Mouse (Mus musculus) limb, embryonic 14.5 days (tissue): ENCODE measurements around the gene Fbxw9. TPM values are rescaled to one million over a fixed set of nuclear protein-coding genes. Genes with fewer than 3 reads are reported as not detected.

Source experiments
- ATAC-seq: fragments of 200-750 bp; cut with Nextera tagmentation; 2 replicates; pipeline ENCODE4 v1.8.0; 2017; ENCODE audit warnings: low read depth, moderate number of reproducible peaks, moderate TSS enrichment; ENCODE audit not compliant: low FRiP score
- DNase-seq: peaks from one replicate; pipeline ENCODE4 v3.0.0-alpha.2; 2015; ENCODE audit warnings: low spot score
- H3K27ac ChIP-seq: fragments of 300-500 bp; sonication (generic); replicated peaks from 2 replicates; pipeline ENCODE4 v1.5.1; 2014; ENCODE audit warnings: low read depth, mild to moderate bottlenecking, low read length, moderate library complexity, mixed read lengths
- H3K27me3 ChIP-seq: fragments of 300-500 bp; sonication (generic); 2 replicates; pipeline ENCODE4 v1.6.1; 2014; ENCODE audit warnings: low read length, mixed read lengths; ENCODE audit not compliant: control insufficient read depth, insufficient read depth
- H3K36me3 ChIP-seq: fragments of 300-500 bp; sonication (generic); 2 replicates; pipeline ENCODE4 v1.6.1; 2014; ENCODE audit warnings: mild to moderate bottlenecking, low read length, moderate library complexity, mixed read lengths; ENCODE audit not compliant: control insufficient read depth, insufficient read depth
- H3K4me1 ChIP-seq: fragments of 300-500 bp; sonication (generic); 2 replicates; pipeline ENCODE4 v1.6.1; 2014; ENCODE audit warnings: antibody characterized with exemption, low read length, mixed read lengths; ENCODE audit not compliant: control insufficient read depth, insufficient read depth
- H3K4me2 ChIP-seq: fragments of 300-500 bp; sonication (generic); replicated peaks from 2 replicates; pipeline ENCODE4 v1.6.1; 2014; ENCODE audit warnings: low read depth, mild to moderate bottlenecking, low read length, moderate library complexity; ENCODE audit not compliant: severe bottlenecking
- H3K4me3 ChIP-seq: fragments of 300-500 bp; sonication (generic); replicated peaks from 2 replicates; pipeline ENCODE4 v1.5.1; 2014; ENCODE audit warnings: low read length
- H3K9ac ChIP-seq: fragments of 300-500 bp; sonication (generic); 2 replicates; pipeline ENCODE4 v1.6.1; 2014; ENCODE audit warnings: mild to moderate bottlenecking, low read depth, low read length, moderate library complexity; ENCODE audit not compliant: severe bottlenecking
- H3K9me3 ChIP-seq: fragments of 300-500 bp; sonication (generic); 2 replicates; pipeline ENCODE4 v1.6.1; 2016; ENCODE audit warnings: low read length; ENCODE audit not compliant: control insufficient read depth
- POLR2A ChIP-seq: fragments of 200-500 bp; IDR thresholded peaks from 2 replicates; pipeline ENCODE4 v1.8.0; 2012; ENCODE audit warnings: inconsistent platforms, mild to moderate bottlenecking, moderate library complexity, borderline replicate concordance; ENCODE audit not compliant: insufficient read depth, insufficient read length; ENCODE audit errors: extremely low read depth
- WGBS: fragments of 180-500 bp; shearing (Covaris S2); extraction: QIAGEN DNeasy Blood & Tissue Kit; methylation state at CpG from one replicate; pipeline ENCODE4 v1.1.7; 2014; 5-methylcytosine and 5-hydroxymethylcytosine counted together
- polyA plus RNA-seq, 2 experiments: library from polyadenylated mRNA; depleted of rRNA in 1 of 2; stranded (reverse) in 1 of 2; unstranded in 1 of 2; fragments of >200 nt; fragmentation: Nextera tagmentation in 1 of 2; extraction: Ambion mirVana in 1 of 2; gene quantifications; 2 replicates each; pipeline versions ENCODE4 v1.2.1 to v1.2.3; 2012 to 2014

Gene Fbxw9
- polyA plus RNA-seq, 2 experiments: 28.6 to 51.0 TPM

DNA sequence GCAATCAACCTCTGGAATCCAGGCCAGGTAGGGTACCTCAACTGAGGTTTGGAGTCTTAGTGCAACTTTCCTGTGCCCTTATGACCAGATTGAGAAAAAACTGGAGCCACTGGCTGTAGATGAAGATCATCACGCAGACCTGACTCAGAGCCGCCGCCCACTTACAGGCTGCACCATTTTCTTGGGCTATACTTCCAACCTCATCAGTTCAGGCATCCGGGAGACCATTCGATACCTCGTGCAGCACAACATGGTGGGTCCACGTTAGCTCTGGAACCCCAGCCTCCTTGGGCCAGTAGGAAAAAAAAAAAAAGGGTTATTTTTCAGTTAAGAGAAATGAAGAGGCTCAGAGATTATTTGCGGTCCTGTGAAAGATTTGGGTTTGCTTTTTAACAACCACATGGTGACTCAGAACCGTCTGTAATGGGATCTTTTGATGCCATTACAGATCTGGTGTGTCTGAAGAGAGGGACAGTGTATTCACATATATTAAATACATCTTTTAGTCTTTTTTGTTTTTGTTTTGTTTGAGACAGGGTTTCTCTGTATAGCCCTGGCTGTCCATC, 12.6 kb downstream of the Fbxw9 start:
- H3K27me3 ChIP-seq: no peaks in the 10 kb centered on the region
- peak overlapping the region; percentile 72 for H3K4me2 ChIP-seq
- no peak for ATAC-seq
- H3K4me1 ChIP-seq: peaks cover 10% of the 10 kb centered on the region
- H3K36me3 ChIP-seq: peaks cover 47% of the 10 kb centered on the region
- H3K4me3 ChIP-seq: peak overlapping the region; percentile 82
- DNase-seq: no peak
- no peak for TF ChIP-seq POLR2A
- H3K27ac ChIP-seq: peak overlapping the region; percentile 89
- 32% methylated on average over 9 of the region's 9 CpGs for WGBS
- no peaks in the 10 kb centered on the region for H3K9me3 ChIP-seq
- peak overlapping the region; percentile 80 for H3K9ac ChIP-seq

- H3K4me3 ChIP-seq: no peak overlapping the region
- no peak overlapping the region for H3K9ac ChIP-seq
- no peaks in the 10 kb centered on the region for H3K27me3 ChIP-seq
- no peak overlapping the region for H3K4me2 ChIP-seq
- peaks cover 10% of the 10 kb centered on the region for H3K4me1 ChIP-seq
- no peak for ATAC-seq
- no peaks in the 10 kb centered on the region for H3K9me3 ChIP-seq
- DNase-seq: no peak
- H3K36me3 ChIP-seq: peaks cover 47% of the 10 kb centered on the region
- no peak for TF ChIP-seq POLR2A
- 92% methylated on average over 15 of the region's 15 CpGs for WGBS
- no peak overlapping the region for H3K27ac ChIP-seq
Measured at GRCm38 (mm10) chr8:85073041-85073612, 13.3 kb downstream of the Fbxw9 start.

- DNase-seq (no peak), ATAC-seq (no peak)
- no peak overlapping the region for H3K4me3 ChIP-seq
- 84% methylated on average over 10 of the region's 10 CpGs for WGBS
- H3K9ac ChIP-seq: no peak overlapping the region
- H3K27ac ChIP-seq: no peak overlapping the region
- H3K4me2 ChIP-seq: no peak overlapping the region
- TF ChIP-seq POLR2A: no peak
- H3K27me3 ChIP-seq: no peaks in the 10 kb centered on the region
- H3K4me1 ChIP-seq: peaks cover 10% of the 10 kb centered on the region
- peaks cover 48% of the 10 kb centered on the region for H3K36me3 ChIP-seq
- no peaks in the 10 kb centered on the region for H3K9me3 ChIP-seq
Measured at GRCm38 (mm10) chr8:85074167-85074566, 14.3 kb downstream of the Fbxw9 start.

DNA sequence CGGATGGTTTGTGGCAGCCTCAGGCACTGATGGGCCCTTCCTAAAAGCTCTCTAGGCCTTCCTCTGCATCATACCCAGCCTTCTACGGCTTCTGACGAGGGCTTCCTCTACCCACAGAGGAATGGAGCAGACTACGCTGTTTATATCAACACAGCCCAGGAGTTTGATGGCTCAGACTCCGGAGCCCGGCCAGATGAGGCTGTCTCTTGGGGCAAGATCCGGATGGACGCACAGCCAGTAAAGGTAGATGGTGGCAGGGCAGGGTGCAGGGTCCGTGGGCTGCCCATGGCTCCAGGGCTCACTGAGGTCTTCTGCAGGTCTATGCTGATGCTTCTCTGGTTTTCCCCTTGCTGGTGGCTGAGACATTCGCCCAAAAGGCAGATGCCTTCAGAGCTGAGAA, 14.8 kb downstream of the Fbxw9 start:
- no peaks in the 10 kb centered on the region for H3K27me3 ChIP-seq
- peaks cover 11% of the 10 kb centered on the region for H3K4me1 ChIP-seq
- ATAC-seq: no peak
- H3K27ac ChIP-seq: no peak overlapping the region
- no peak for TF ChIP-seq POLR2A
- WGBS: 90% methylated on average over 10 of the region's 10 CpGs
- H3K4me3 ChIP-seq: no peak overlapping the region
- H3K4me2 ChIP-seq: no peak overlapping the region
- peaks cover 48% of the 10 kb centered on the region for H3K36me3 ChIP-seq
- H3K9ac ChIP-seq: no peak overlapping the region
- DNase-seq: no peak
- H3K9me3 ChIP-seq: no peaks in the 10 kb centered on the region

DNA sequence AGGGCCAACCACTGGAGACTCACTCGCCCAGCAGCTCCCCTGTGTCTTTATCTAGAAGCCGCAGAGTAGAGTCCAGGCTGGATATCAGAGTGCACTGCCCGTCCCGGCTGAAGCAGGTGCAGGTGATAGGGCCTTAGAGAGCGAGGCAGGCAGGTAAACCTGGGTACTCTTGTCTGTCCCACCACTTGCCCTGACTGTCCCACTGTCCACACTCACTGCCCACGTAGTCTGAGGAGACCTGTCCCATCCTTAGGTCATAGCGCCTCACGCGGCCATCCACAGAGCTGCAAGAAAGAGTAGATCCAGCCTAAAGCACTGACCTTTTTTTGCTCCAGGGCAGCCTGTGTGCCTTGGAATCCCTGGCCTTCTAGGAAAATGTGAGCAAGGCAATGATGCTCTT, 16.1 kb downstream of the Fbxw9 start:
- Histone ChIP-seq H3K4me2 (no peak overlapping the region), H3K36me3 (peaks cover 48% of the 10 kb centered on the region), H3K4me3 (no peak overlapping the region), H3K27me3 (no peaks in the 10 kb centered on the region), H3K9ac (no peak overlapping the region), H3K27ac (no peak overlapping the region), H3K4me1 (peaks cover 13% of the 10 kb centered on the region), H3K9me3 (no peaks in the 10 kb centered on the region)
- DNase-seq (no peak), ATAC-seq (no peak)
- 71% methylated on average over 9 of the region's 9 CpGs for WGBS
- no peak for TF ChIP-seq POLR2A
